21 mouse cellular contexts compared by ENCODE assay signal in genomic region chr4:107183203-107183602, GRCm38 (mm10). TPM values are rescaled to one million over a fixed set of nuclear protein-coding genes. Genes with fewer than 3 reads are reported as not detected.
DNase-seq lines count a peak whose midpoint lies in the region; ATAC-seq and TF ChIP-seq lines count a peak whose summit lies in the region.
"Had no signal": no experiment of that assay in that cellular context is flagged by ENCODE, and none has a peak within 500 bp of the region (broad histone marks: within the 10 kb centered on the region; RNA-seq: fewer than 3 reads in every experiment).

No protein-coding gene starts in this region.

- no peak for TF ChIP-seq EP300 in stomach, postnatal 0 days (optimal IDR thresholded peaks at IDR 0.05)

- H3K27ac ChIP-seq in midbrain, embryonic 14.5 days (replicated peaks; ENCODE audit: low read depth, low read length) = no peak overlapping the region
- no peak overlapping the region for H3K27ac ChIP-seq in midbrain, embryonic 10.5 days (replicated peaks)
- H3K27ac ChIP-seq in liver, embryonic 11.5 days (ENCODE audit: low read depth, low read length) = no peak overlapping the region
- no peak overlapping the region for H3K27ac ChIP-seq in stomach, postnatal 0 days (replicated peaks)
- H3K27ac ChIP-seq: forebrain, embryonic 13.5 days; kidney, embryonic 15.5 days had no signal

- no peaks in the 10 kb centered on the region for H3K27me3 ChIP-seq in midbrain, embryonic 14.5 days (ENCODE audit: control insufficient read depth, insufficient read depth, low read length)
- H3K27me3 ChIP-seq in midbrain, embryonic 10.5 days (ENCODE audit: low read depth, poor library complexity, severe bottlenecking) = no peaks in the 10 kb centered on the region
- no peaks in the 10 kb centered on the region for H3K27me3 ChIP-seq in liver, embryonic 11.5 days (replicated peaks; ENCODE audit: control insufficient read depth, insufficient read depth, low read length)
- H3K27me3 ChIP-seq in stomach, postnatal 0 days (ENCODE audit: control insufficient read depth, insufficient read depth, low read length) = no peaks in the 10 kb centered on the region
- H3K27me3 ChIP-seq: forebrain, embryonic 13.5 days; heart, embryonic 12.5 days; kidney, embryonic 15.5 days had no signal

- no peaks in the 10 kb centered on the region for H3K9me3 ChIP-seq in midbrain, embryonic 14.5 days (ENCODE audit: control insufficient read depth, low read length)
- no peaks in the 10 kb centered on the region for H3K9me3 ChIP-seq in midbrain, embryonic 10.5 days (replicated peaks)
- H3K9me3 ChIP-seq in liver, embryonic 11.5 days (ENCODE audit: control insufficient read depth, low read length) = no peaks in the 10 kb centered on the region
- no peaks in the 10 kb centered on the region for H3K9me3 ChIP-seq in stomach, postnatal 0 days (ENCODE audit: control insufficient read depth, low read length)
- H3K9me3 ChIP-seq: forebrain, embryonic 13.5 days; heart, embryonic 12.5 days; kidney, embryonic 15.5 days had no signal

- ATAC-seq in midbrain, embryonic 14.5 days (ENCODE audit: low FRiP score, low TSS enrichment) = no peak
- ATAC-seq in liver, embryonic 11.5 days (replicated peaks; ENCODE audit: low FRiP score) = no peak
- no peak for ATAC-seq in stomach, postnatal 0 days (ENCODE audit: low FRiP score, low TSS enrichment)
- ATAC-seq: forebrain, embryonic 13.5 days; hindbrain, embryonic 16.5 days; intestine, postnatal 0 days had no signal

- peaks cover 26% of the 10 kb centered on the region for H3K36me3 ChIP-seq in midbrain, embryonic 14.5 days (ENCODE audit: control insufficient read depth, insufficient read depth, low read length)
- peaks cover 25% of the 10 kb centered on the region for H3K36me3 ChIP-seq in midbrain, embryonic 10.5 days
- peaks cover 11% of the 10 kb centered on the region; the same call in 1 of the 2 replicates for H3K36me3 ChIP-seq in liver, embryonic 11.5 days (ENCODE audit: control insufficient read depth, insufficient read depth, low read length)
- peaks cover 9% of the 10 kb centered on the region for H3K36me3 ChIP-seq in stomach, postnatal 0 days (ENCODE audit: control insufficient read depth, insufficient read depth, low read length)

- TF ChIP-seq CTCF in stomach, postnatal 0 days (IDR thresholded peaks at IDR 0.05; ENCODE audit: low read depth) = no peak

- H3K4me2 ChIP-seq in midbrain, embryonic 14.5 days (ENCODE audit: low read length) = no peak overlapping the region
- H3K4me2 ChIP-seq in liver, embryonic 11.5 days = peak overlapping the region; percentile 34
- no peak overlapping the region for H3K4me2 ChIP-seq in stomach, postnatal 0 days (replicated peaks; ENCODE audit: low read depth)
- H3K4me2 ChIP-seq: forebrain, embryonic 13.5 days; heart, embryonic 12.5 days; kidney, embryonic 15.5 days had no signal

- H3K4me3 ChIP-seq in midbrain, embryonic 14.5 days (replicated peaks; ENCODE audit: low read depth, low read length) = no peak overlapping the region
- no peak overlapping the region for H3K4me3 ChIP-seq in midbrain, embryonic 10.5 days
- H3K4me3 ChIP-seq in liver, embryonic 11.5 days (ENCODE audit: low read depth, low read length) = no peak overlapping the region
- H3K4me3 ChIP-seq in stomach, postnatal 0 days (ENCODE audit: low read depth, low read length) = no peak overlapping the region
- H3K4me3 ChIP-seq: forebrain, embryonic 13.5 days; heart, embryonic 12.5 days; kidney, embryonic 15.5 days had no signal

- 0 out of 2 replicates have a peak overlapping the region, but pooled peaks have one; percentile 12 for H3K9ac ChIP-seq in midbrain, embryonic 14.5 days (replicated peaks; ENCODE audit: low read length)
- no peak overlapping the region for H3K9ac ChIP-seq in liver, embryonic 11.5 days (ENCODE audit: low read depth, low read length)
- no peak overlapping the region for H3K9ac ChIP-seq in stomach, postnatal 0 days (ENCODE audit: low read length)
- H3K9ac ChIP-seq: forebrain, embryonic 13.5 days; heart, embryonic 12.5 days; kidney, embryonic 15.5 days had no signal

- peaks cover 9% of the 10 kb centered on the region for H3K4me1 ChIP-seq in midbrain, embryonic 14.5 days (ENCODE audit: control insufficient read depth, insufficient read depth, low read length)
- H3K4me1 ChIP-seq in midbrain, embryonic 10.5 days = peaks cover 18% of the 10 kb centered on the region
- peaks cover 35% of the 10 kb centered on the region for H3K4me1 ChIP-seq in liver, embryonic 11.5 days (replicated peaks; ENCODE audit: control insufficient read depth, insufficient read depth, low read length)
- H3K4me1 ChIP-seq in stomach, postnatal 0 days (replicated peaks; ENCODE audit: control insufficient read depth, insufficient read depth) = 0 out of 2 replicates have a peak, but pooled peaks cover 2% of the 10 kb centered on the region

- whole genome bisulfite sequencing in midbrain, embryonic 14.5 days = 90% methylated on average over 4 of the region's 4 CpGs
- WGBS in midbrain, embryonic 10.5 days = 89% methylated on average over 4 of the region's 4 CpGs
- WGBS in liver, embryonic 11.5 days = 77% methylated on average over 4 of the region's 4 CpGs
- WGBS in stomach, postnatal 0 days = 60% methylated on average over 4 of the region's 4 CpGs

- peak; percentile 23 for DNase-seq in adrenal gland, adult 2 months
- no peak for DNase-seq in adrenal gland, postnatal 14 days
- no peak for DNase-seq in midbrain, embryonic 14.5 days
- DNase-seq in midbrain, embryonic 10.5 days (ENCODE audit: low spot score) = no peak
- no peak for DNase-seq in liver, embryonic 11.5 days (ENCODE audit: low spot score)
- peak; percentile 24 for DNase-seq in stomach, postnatal 0 days (ENCODE audit: low spot score)
- DNase-seq in gastrocnemius, postnatal 10 days = no peak
- no peak for DNase-seq in layer of hippocampus, postnatal 36 days
- DNase-seq: cerebellum, adult 8-10 months; heart, postnatal 36 days; retina, postnatal 1 day; right cerebral cortex, postnatal 4 days had no signal

RNA-seq across cellular contexts. Expression of gene Tceanc2, which starts 4.3 kb away (rescaled TPM):
- 10 to 100 TPM; 22.7 to 26.7 TPM for total RNA-seq in adrenal gland, adult 2 months (2021)
- polyA plus RNA-seq in adrenal gland, adult 2 months (2012; rRNA removed) = 5.3 and 5.4 TPM in 2 replicates
- 27.9 and 31.3 TPM in 2 replicates for total RNA-seq in adrenal gland, postnatal 14 days (2021)
- 15.0 and 18.7 TPM in 2 replicates for polyA plus RNA-seq in midbrain, embryonic 14.5 days (2014; fragmentation: Nextera tagmentation; extraction: Ambion mirVana)
- polyA plus RNA-seq in midbrain, embryonic 10.5 days (2016; fragmentation: Nextera tagmentation; extraction: Ambion mirVana) = 30.6 and 39.7 TPM in 2 replicates
- polyA plus RNA-seq in liver, embryonic 11.5 days (2014; fragmentation: Nextera tagmentation; extraction: Ambion mirVana) = 23.0 and 32.3 TPM in 2 replicates
- polyA plus RNA-seq in stomach, postnatal 0 days (2015; fragmentation: Nextera tagmentation; extraction: Ambion mirVana) = 17.5 and 21.2 TPM in 2 replicates
- total RNA-seq in gastrocnemius, postnatal 10 days (2021) = 10 to 100 TPM; 14.0 to 16.1 TPM
- 10 to 100 TPM; 16.5 to 20.7 TPM for total RNA-seq in layer of hippocampus, postnatal 36 days (2021)

RNA-seq across cellular contexts. Expression of gene Tmem59, which starts 5.0 kb away (rescaled TPM):
- 100 to 1,000 TPM; 274 to 379 TPM for total RNA-seq in adrenal gland, adult 2 months (2021)
- 746 and 999 TPM in 2 replicates for polyA plus RNA-seq in adrenal gland, adult 2 months (2012; rRNA removed)
- 261 and 291 TPM in 2 replicates for total RNA-seq in adrenal gland, postnatal 14 days (2021)
- polyA plus RNA-seq in midbrain, embryonic 14.5 days (2014; fragmentation: Nextera tagmentation; extraction: Ambion mirVana) = 334 and 361 TPM in 2 replicates
- 279 and 311 TPM in 2 replicates for polyA plus RNA-seq in midbrain, embryonic 10.5 days (2016; fragmentation: Nextera tagmentation; extraction: Ambion mirVana)
- 221 and 223 TPM in 2 replicates for polyA plus RNA-seq in liver, embryonic 11.5 days (2014; fragmentation: Nextera tagmentation; extraction: Ambion mirVana)
- polyA plus RNA-seq in stomach, postnatal 0 days (2015; fragmentation: Nextera tagmentation; extraction: Ambion mirVana) = 473 and 483 TPM in 2 replicates
- total RNA-seq in gastrocnemius, postnatal 10 days (2021) = 100 to 1,000 TPM; 113 to 119 TPM
- 100 to 1,000 TPM; 208 to 228 TPM for total RNA-seq in layer of hippocampus, postnatal 36 days (2021)

RNA-seq across cellular contexts. Expression of gene Ldlrad1, which starts 25.8 kb away (rescaled TPM):
- not detected for total RNA-seq in adrenal gland, adult 2 months (2021)
- polyA plus RNA-seq in adrenal gland, adult 2 months (2012; rRNA removed) = 0.15 and 0.45 TPM in 2 replicates
- total RNA-seq in adrenal gland, postnatal 14 days (2021) = not detected in 2 replicates
- polyA plus RNA-seq in midbrain, embryonic 14.5 days (2014; fragmentation: Nextera tagmentation; extraction: Ambion mirVana) = not detected in 2 replicates
- polyA plus RNA-seq in midbrain, embryonic 10.5 days (2016; fragmentation: Nextera tagmentation; extraction: Ambion mirVana) = not detected in 2 replicates
- not detected in 2 replicates for polyA plus RNA-seq in liver, embryonic 11.5 days (2014; fragmentation: Nextera tagmentation; extraction: Ambion mirVana)
- polyA plus RNA-seq in stomach, postnatal 0 days (2015; fragmentation: Nextera tagmentation; extraction: Ambion mirVana) = 0.08 TPM in 2 replicates
- total RNA-seq in gastrocnemius, postnatal 10 days (2021) = not detected
- not detected for total RNA-seq in layer of hippocampus, postnatal 36 days (2021)
- total RNA-seq: heart, postnatal 36 days; layer of hippocampus, postnatal 10 days; left cerebral cortex, postnatal 10 days; megakaryocyte progenitor cell, adult 5-6 weeks had no signal
- polyA plus RNA-seq: forebrain, embryonic 13.5 days; heart, embryonic 12.5 days; hindbrain, embryonic 16.5 days; intestine, postnatal 0 days; kidney, embryonic 15.5 days; stomach, embryonic 16.5 days had no signal

Comparison
In these comparisons a context has a peak if more than half of its experiments do, and no peak if none do; other contexts are left out.
1. DNase-seq: peak in adrenal gland, adult 2 months (single experiment) and stomach, postnatal 0 days (single experiment); none in adrenal gland, postnatal 14 days (single experiment), midbrain, embryonic 14.5 days (single experiment), midbrain, embryonic 10.5 days (single experiment), liver, embryonic 11.5 days (single experiment), gastrocnemius, postnatal 10 days (single experiment) and layer of hippocampus, postnatal 36 days (0 of 2).